Mouse (Mus musculus) forebrain, postnatal 0 days (tissue): ENCODE data around the gene Derl3. TPM values are rescaled to one million over a fixed set of nuclear protein-coding genes. Genes with fewer than 3 reads are reported as not detected.

Experiments used
- ATAC-seq: fragments of 200-750 bp; cut with Nextera tagmentation; 2 replicates; pipeline ENCODE4 v1.8.0; 2017; ENCODE audit warnings: mild to moderate bottlenecking, moderate library complexity
- DNase-seq: peaks from one replicate; pipeline ENCODE4 v3.0.0-alpha.2; 2015
- H3K27ac ChIP-seq: fragments of 300-500 bp; sonication (generic); 2 replicates; pipeline ENCODE4 v1.5.1; 2014; ENCODE audit warnings: low read depth, mild to moderate bottlenecking, antibody characterized with exemption, low read length, moderate library complexity, mixed read lengths
- H3K27me3 ChIP-seq: fragments of 300-500 bp; sonication (generic); 2 replicates; pipeline ENCODE4 v1.6.1; 2014; ENCODE audit warnings: mild to moderate bottlenecking, low read length, mixed read lengths; ENCODE audit not compliant: insufficient read depth
- H3K36me3 ChIP-seq: fragments of 300-500 bp; sonication (generic); 2 replicates; pipeline ENCODE4 v1.6.1; 2014; ENCODE audit warnings: mild to moderate bottlenecking, moderate library complexity; ENCODE audit not compliant: insufficient read depth
- H3K4me1 ChIP-seq: fragments of 300-500 bp; sonication (generic); 2 replicates; pipeline ENCODE4 v1.6.1; 2014; ENCODE audit warnings: antibody characterized with exemption; ENCODE audit not compliant: insufficient read depth
- H3K4me2 ChIP-seq: fragments of 300-500 bp; sonication (generic); 2 replicates; pipeline ENCODE4 v1.6.1; 2014; ENCODE audit warnings: low read depth, mild to moderate bottlenecking, moderate library complexity
- H3K4me3 ChIP-seq: fragments of 300-500 bp; sonication (generic); 2 replicates; pipeline ENCODE4 v1.5.1; 2014; ENCODE audit warnings: low read depth, low read length, mixed read lengths
- H3K9ac ChIP-seq: fragments of 300-500 bp; sonication (generic); 2 replicates; pipeline ENCODE4 v1.6.1; 2014; ENCODE audit warnings: mild to moderate bottlenecking
- H3K9me3 ChIP-seq: fragments of 300-500 bp; sonication (generic); 2 replicates; pipeline ENCODE4 v1.6.1; 2016; ENCODE audit warnings: low read length
- CTCF ChIP-seq: sonication (generic); IDR thresholded peaks from 2 replicates; pipeline ENCODE4 v1.5.1; 2016; ENCODE audit warnings: antibody characterized with exemption, control low read depth, low read depth
- WGBS: fragments of 180-500 bp; shearing (Covaris S2); extraction: QIAGEN DNeasy Blood & Tissue Kit; methylation state at CpG from one replicate; pipeline ENCODE4 v1.1.7; 2014; 5-methylcytosine and 5-hydroxymethylcytosine counted together
- polyA plus RNA-seq: library from polyadenylated mRNA; unstranded; fragments of >200 nt; fragmentation: Nextera tagmentation; extraction: Ambion mirVana; gene quantifications from 2 replicates; pipeline ENCODE4 v1.2.1, GENCODE M21; 2015
- total RNA-seq: library from RNA; depleted of rRNA; stranded (reverse); fragments of >200 nt; gene quantifications from 2 replicates; pipeline ENCODE4 v1.2.3, GENCODE M21; 2014

The Derl3 gene
- total and polyA plus RNA-seq, 2 experiments from 2014 or later = 1.4 to 4.7 TPM

DNA sequence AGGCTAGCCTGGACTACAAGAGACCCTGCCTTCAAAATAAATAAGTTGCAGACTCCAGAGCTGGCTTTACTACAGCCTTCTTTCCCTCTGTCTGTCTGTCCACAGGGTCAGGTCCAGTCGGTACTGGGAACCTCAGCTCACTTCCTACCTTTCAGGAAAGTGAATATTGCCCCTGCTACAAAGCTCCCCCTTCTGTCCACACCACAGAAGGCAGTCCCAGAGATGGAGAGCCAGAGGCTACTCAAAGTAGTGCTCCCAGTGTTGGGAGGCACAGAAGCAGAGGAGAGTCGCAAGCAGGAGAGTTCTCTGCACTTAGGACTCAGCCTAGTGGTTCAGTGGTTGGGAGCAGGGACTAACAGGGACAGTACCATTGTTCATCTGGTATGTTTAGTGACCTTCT is 31.1 kb downstream of the Derl3 start:
- Histone ChIP-seq H3K27ac (no peak overlapping the region), H3K36me3 (peaks cover 23% of the 10 kb centered on the region), H3K4me2 (no peak overlapping the region), H3K9me3 (no peaks in the 10 kb centered on the region), H3K9ac (no peak overlapping the region), H3K27me3 (no peaks in the 10 kb centered on the region), H3K4me1 (0 out of 2 replicates have a peak, but pooled peaks cover 13% of the 10 kb centered on the region), H3K4me3 (no peak overlapping the region)
- DNase-seq (no peak), ATAC-seq (no peak)
- 63% methylated on average over 2 of the region's 2 CpGs for WGBS
- TF ChIP-seq CTCF = 0 out of 2 replicates have a peak, but pooled peaks have one; percentile 16

GRCm38 (mm10) chr10:75926396-75926795 is 33.2 kb downstream of the Derl3 start:
- no peak overlapping the region for H3K4me2 ChIP-seq
- TF ChIP-seq CTCF = no peak
- H3K27ac ChIP-seq = no peak overlapping the region
- H3K36me3 ChIP-seq = peaks cover 23% of the 10 kb centered on the region
- 76% methylated on average over 13 of the region's 13 CpGs for WGBS
- H3K4me1 ChIP-seq = peaks cover 11% of the 10 kb centered on the region; the same call in 1 of the 2 replicates
- DNase-seq (no peak), ATAC-seq (no peak)
- no peaks in the 10 kb centered on the region for H3K27me3 ChIP-seq
- no peak overlapping the region for H3K9ac ChIP-seq
- no peak overlapping the region for H3K4me3 ChIP-seq
- H3K9me3 ChIP-seq = no peaks in the 10 kb centered on the region

- peak; percentile 49 for DNase-seq
- WGBS = 17% methylated on average over 6 of the region's 6 CpGs
Measured at GRCm38 (mm10) chr10:75930304-75930703, 37.1 kb downstream of the Derl3 start.

GRCm38 (mm10) chr10:75931311-75931710 is 38.1 kb downstream of the Derl3 start:
- peak overlapping the region; percentile 80 for H3K9ac ChIP-seq
- no peak for DNase-seq
- H3K4me2 ChIP-seq = peak overlapping the region; percentile 97
- no peak for TF ChIP-seq CTCF
- H3K9me3 ChIP-seq = no peaks in the 10 kb centered on the region
- ATAC-seq = no peak
- no peaks in the 10 kb centered on the region for H3K27me3 ChIP-seq
- no peak overlapping the region for H3K27ac ChIP-seq
- WGBS = 19% methylated on average over 7 of the region's 7 CpGs
- H3K36me3 ChIP-seq = peaks cover 11% of the 10 kb centered on the region
- H3K4me3 ChIP-seq = peak overlapping the region; percentile 49
- H3K4me1 ChIP-seq = peaks cover 17% of the 10 kb centered on the region

More at GRCm38 (mm10) chr10:75930304-75930703, 37.1 kb downstream of the Derl3 start:
- no peak for TF ChIP-seq CTCF
- peak overlapping the region; percentile 97; the same call in 1 of the 2 replicates for H3K4me2 ChIP-seq
- no peak for ATAC-seq
- H3K9ac ChIP-seq = no peak overlapping the region
- no peak overlapping the region for H3K27ac ChIP-seq
- no peak overlapping the region; the same call in 1 of the 2 replicates for H3K4me3 ChIP-seq
- H3K27me3 ChIP-seq = no peaks in the 10 kb centered on the region
- H3K36me3 ChIP-seq = peaks cover 15% of the 10 kb centered on the region
- H3K4me1 ChIP-seq = peaks cover 17% of the 10 kb centered on the region
- no peaks in the 10 kb centered on the region for H3K9me3 ChIP-seq

DNA sequence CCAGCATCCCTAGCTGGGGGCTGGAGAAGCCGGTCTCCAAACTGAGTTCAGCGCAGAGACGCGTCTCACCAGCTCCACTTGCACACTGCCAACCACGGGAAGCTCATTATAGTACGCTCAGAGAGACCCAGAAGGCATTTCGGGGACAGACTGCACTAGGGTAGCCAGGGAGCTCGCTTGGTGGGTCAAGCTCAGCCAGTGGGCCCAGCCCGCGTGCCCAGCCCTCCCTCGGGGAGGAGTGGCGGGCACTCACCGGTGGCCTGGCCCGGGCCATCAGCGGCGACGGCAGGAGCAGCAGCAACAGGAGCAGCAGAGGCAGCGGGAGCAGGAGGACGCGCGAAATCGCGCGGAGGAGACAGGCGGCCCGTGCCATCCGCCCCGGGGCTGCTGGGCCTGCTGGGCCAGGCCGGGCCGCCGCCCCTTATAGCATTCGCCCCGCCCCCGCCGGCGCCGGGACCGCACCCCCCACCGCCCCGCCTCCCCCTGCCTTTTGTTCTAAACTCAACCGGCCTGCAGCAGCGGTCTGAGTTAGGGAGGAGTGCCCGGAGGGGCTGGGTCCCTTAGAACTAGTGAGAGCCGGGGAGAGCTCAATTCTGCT is 39.0 kb downstream of the Derl3 start:
- TF ChIP-seq CTCF = no peak
- Histone ChIP-seq H3K4me2 (peak overlapping the region; percentile 97), H3K4me3 (peak overlapping the region; percentile 49), H3K9me3 (no peaks in the 10 kb centered on the region), H3K4me1 (peaks cover 17% of the 10 kb centered on the region), H3K27ac (peak overlapping the region; percentile 78), H3K9ac (peak overlapping the region; percentile 80), H3K36me3 (peaks cover 6% of the 10 kb centered on the region; the same call in 1 of the 2 replicates), H3K27me3 (no peaks in the 10 kb centered on the region)
- ATAC-seq = peak; percentile 77
- WGBS = 2% methylated on average over 39 of the region's 44 CpGs
- DNase-seq = peak; percentile 70

DNA sequence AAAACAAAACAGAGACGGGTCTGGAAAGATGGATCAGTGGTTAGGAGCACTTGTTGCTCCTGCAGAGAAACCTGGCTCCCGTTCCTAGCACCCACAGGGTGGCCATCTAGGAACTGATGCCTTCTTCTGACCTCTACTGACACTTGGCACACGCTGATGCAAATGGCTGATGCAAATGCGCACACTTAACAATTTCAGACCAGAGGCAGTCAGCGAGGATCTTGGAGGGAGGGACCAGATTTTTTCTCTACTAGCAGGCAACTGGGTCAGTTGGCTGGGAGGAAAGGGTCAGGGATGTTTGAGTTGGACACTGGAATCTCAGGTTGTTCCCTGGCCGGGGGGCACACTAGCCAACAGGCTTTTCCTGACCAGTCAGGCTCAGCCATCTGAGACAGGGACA is 39.7 kb downstream of the Derl3 start, which contains the start of gene Chchd10:
Gene Chchd10, plus strand, starts transcription at position 240 of the 400 bp plus-strand sequence.
- no peak for DNase-seq
- peak within 1 kb of the TSS; percentile 78 for H3K27ac ChIP-seq
- WGBS = 29% methylated on average over 6 of the region's 6 CpGs

GRCm38 (mm10) chr10:75934991-75935390 is 41.8 kb downstream of the Derl3 start:
- TF ChIP-seq CTCF = no peak
- no peak overlapping the region for H3K4me3 ChIP-seq
- H3K4me1 ChIP-seq = peaks cover 17% of the 10 kb centered on the region
- no peaks in the 10 kb centered on the region; the same call in 1 of the 2 replicates for H3K27me3 ChIP-seq
- no peaks in the 10 kb centered on the region for H3K9me3 ChIP-seq
- peak overlapping the region; percentile 76 for H3K4me2 ChIP-seq
- no peaks in the 10 kb centered on the region for H3K36me3 ChIP-seq
- no peak overlapping the region for H3K9ac ChIP-seq
- 73% methylated on average over 1 of the region's 1 CpGs for WGBS
- DNase-seq = no peak
- H3K27ac ChIP-seq = no peak overlapping the region
- ATAC-seq = no peak

More for the DNA sequence above, 39.7 kb downstream of the Derl3 start, which contains the start of gene Chchd10:
- no peak for ATAC-seq
- Histone ChIP-seq H3K9ac (peak within 1 kb of the TSS; percentile 80), H3K36me3 (peaks cover 1% of the 10 kb centered on the region; the same call in 1 of the 2 replicates), H3K9me3 (no peaks in the 10 kb centered on the region), H3K27me3 (no peaks in the 10 kb centered on the region), H3K4me3 (peak within 1 kb of the TSS; percentile 49), H3K4me2 (peak within 1 kb of the TSS; percentile 97), H3K4me1 (peaks cover 17% of the 10 kb centered on the region)
- no peak for TF ChIP-seq CTCF
